Mouse (Mus musculus) C2C12 (cell line): ENCODE measurements around the gene Bcar3.

ENCODE experiments used
- CEBPB ChIP-seq: IDR thresholded peaks from one replicate; pipeline ENCODE4 v1.6.1; 2011; ENCODE audit warnings: low read depth, mild to moderate bottlenecking, control low read depth, moderate library complexity
- CTCF ChIP-seq: IDR thresholded peaks from one replicate; pipeline ENCODE4 v1.5.1; 2011; ENCODE audit not compliant: control insufficient read depth, insufficient read depth, insufficient read length
- MAX ChIP-seq: IDR thresholded peaks from one replicate; pipeline ENCODE4 v1.6.1; 2011; ENCODE audit warnings: mild to moderate bottlenecking, control low read depth
- USF1 ChIP-seq: IDR thresholded peaks from one replicate; pipeline ENCODE4 v1.6.1; 2011; ENCODE audit warnings: low read depth, mild to moderate bottlenecking, control low read depth, moderate library complexity

DNA sequence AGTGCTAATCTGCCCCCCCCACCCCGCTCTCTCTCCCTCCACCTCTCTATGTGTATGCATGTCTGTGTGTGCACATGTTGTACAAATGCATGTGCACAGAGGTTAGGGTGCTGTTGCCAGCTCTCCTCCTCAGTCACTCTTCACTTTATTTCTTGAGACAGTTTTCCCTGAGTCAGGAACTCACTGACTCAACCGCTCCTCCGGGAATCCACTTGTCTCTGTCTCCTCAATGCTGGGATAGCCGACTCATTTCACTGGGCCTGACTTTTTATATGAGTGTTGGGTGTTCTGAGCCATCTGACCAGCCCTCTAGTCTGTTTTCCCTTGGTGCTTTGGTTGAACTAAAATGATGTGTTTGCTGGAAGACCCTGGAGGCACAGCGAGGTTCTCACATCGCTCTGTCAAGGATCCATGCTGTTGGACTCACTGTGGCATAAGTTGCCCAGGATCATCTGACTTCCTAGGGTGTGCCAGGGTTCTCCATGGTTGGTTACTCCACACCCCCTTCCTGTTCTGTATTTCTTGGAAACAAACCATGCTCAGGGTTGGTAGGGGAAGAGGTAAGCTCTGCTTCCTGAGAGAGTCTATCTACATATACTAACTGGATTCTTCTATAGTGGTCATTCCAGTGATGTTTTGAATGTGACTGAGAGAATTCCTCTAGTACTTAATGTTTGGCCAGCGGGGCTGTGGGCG lies 77.9 kb downstream of the Bcar3 start:
- TF ChIP-seq CTCF (no peak), CEBPB (no peak), USF1 (no peak), MAX (no peak)
